Mouse (Mus musculus) heart, embryonic 15.5 days (tissue): ENCODE measurements around the gene Ankrd54. TPM values are rescaled to one million over a fixed set of nuclear protein-coding genes. Genes with fewer than 3 reads are reported as not detected.
"Not testable (repeated sequence)": the region's sequence is repeated elsewhere in the genome, so short reads cannot be mapped to it uniquely, and the experiment has no call there.

ENCODE experiments used
- ATAC-seq: fragments of 200-750 bp; cut with Nextera tagmentation; replicated peaks from 2 replicates; pipeline ENCODE4 v1.8.0; 2017; ENCODE audit warnings: low read depth, moderate TSS enrichment; ENCODE audit not compliant: insufficient number of reproducible peaks, insufficient read depth, low FRiP score
- H3K27ac ChIP-seq: fragments of 300-500 bp; sonication (generic); 2 replicates; pipeline ENCODE4 v1.5.1; 2015; ENCODE audit warnings: mild to moderate bottlenecking, inconsistent platforms
- H3K27me3 ChIP-seq: fragments of 300-500 bp; sonication (generic); 2 replicates; pipeline ENCODE4 v1.6.1; 2015; ENCODE audit warnings: inconsistent platforms
- H3K36me3 ChIP-seq: fragments of 300-500 bp; sonication (generic); 2 replicates; pipeline ENCODE4 v1.6.1; 2015; ENCODE audit warnings: mild to moderate bottlenecking, inconsistent platforms
- H3K4me1 ChIP-seq: fragments of 300-500 bp; sonication (generic); replicated peaks from 2 replicates; pipeline ENCODE4 v1.6.1; 2015; ENCODE audit warnings: inconsistent platforms
- H3K4me2 ChIP-seq: fragments of 300-500 bp; sonication (generic); 2 replicates; pipeline ENCODE4 v1.6.1; 2015; ENCODE audit warnings: inconsistent platforms, mild to moderate bottlenecking, moderate library complexity
- H3K4me3 ChIP-seq: fragments of 300-500 bp; sonication (generic); 2 replicates; pipeline ENCODE4 v1.5.1; 2015; ENCODE audit warnings: mild to moderate bottlenecking, inconsistent platforms
- H3K9ac ChIP-seq: fragments of 300-500 bp; sonication (generic); 2 replicates; pipeline ENCODE4 v1.6.1; 2015; ENCODE audit warnings: mild to moderate bottlenecking, inconsistent platforms
- H3K9me3 ChIP-seq: fragments of 300-500 bp; sonication (generic); replicated peaks from 2 replicates; pipeline ENCODE4 v1.6.1; 2016; ENCODE audit warnings: inconsistent platforms
- WGBS: fragments of 180-500 bp; shearing (Covaris S2); methylation state at CpG from one replicate; pipeline ENCODE4 v1.1.7; 2015; ENCODE audit warnings: mixed read lengths; 5-methylcytosine and 5-hydroxymethylcytosine counted together
- polyA plus RNA-seq: library from polyadenylated mRNA; unstranded; fragments of >200 nt; fragmentation: Nextera tagmentation; extraction: Ambion mirVana; gene quantifications from 2 replicates; pipeline ENCODE4 v1.2.1, GENCODE M21; 2015

Ankrd54 gene
- polyA plus RNA-seq, 1 experiment from 2014 or later, result 20.4 TPM

GRCm38 (mm10) chr15:79027291-79028205, 35.1 kb downstream of the Ankrd54 start:
- no peaks in the 10 kb centered on the region for H3K36me3 ChIP-seq
- H3K4me2 ChIP-seq, result peak overlapping the region; percentile 98
- peak overlapping the region; percentile 77 for H3K4me3 ChIP-seq
- no peak for ATAC-seq
- 5% methylated on average over 46 of the region's 46 CpGs for WGBS
- H3K27me3 ChIP-seq, result no peaks in the 10 kb centered on the region
- H3K9ac ChIP-seq, result peak overlapping the region; percentile 98
- peak overlapping the region; percentile 96 for H3K27ac ChIP-seq
- H3K9me3 ChIP-seq, result no peaks in the 10 kb centered on the region
- peaks cover 31% of the 10 kb centered on the region for H3K4me1 ChIP-seq

DNA sequence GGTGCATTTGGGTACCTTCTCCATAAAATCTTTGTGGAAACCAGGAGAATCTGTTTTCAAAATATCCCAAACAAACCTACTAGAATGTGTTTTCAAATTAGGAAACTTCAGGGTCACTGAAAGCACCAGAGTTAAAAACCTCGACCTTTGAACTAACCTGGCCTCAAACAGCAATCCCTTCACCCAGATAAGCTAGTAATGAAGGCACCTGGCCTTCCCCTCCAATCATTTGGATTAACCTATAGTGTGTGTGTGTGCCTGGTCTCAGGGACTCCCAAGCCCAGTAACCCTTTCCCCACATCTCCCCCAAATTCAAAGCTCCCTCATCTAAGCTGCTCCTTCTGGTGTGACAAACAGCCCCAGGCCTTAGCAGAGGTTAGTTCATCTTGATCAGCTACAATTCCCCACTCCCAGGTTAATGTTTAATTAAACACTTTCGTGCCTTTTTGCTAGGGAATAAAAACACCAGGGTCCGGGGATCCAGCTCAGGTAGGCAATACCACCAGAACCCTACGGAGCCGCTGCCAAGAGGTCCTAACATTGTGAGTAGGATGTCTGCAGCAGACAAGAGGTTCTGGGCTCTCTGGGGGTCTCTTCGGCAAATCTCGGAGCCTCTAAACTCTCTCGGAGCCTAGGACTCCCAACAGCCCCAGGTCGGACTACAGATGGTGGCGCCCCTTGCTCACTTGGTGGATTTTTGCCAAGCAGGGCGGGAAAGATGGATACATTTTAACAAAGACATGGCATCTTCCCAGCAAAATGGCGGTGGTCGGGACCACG, 36.0 kb downstream of the Ankrd54 start:
- Histone ChIP-seq H3K27ac (no peak overlapping the region), H3K4me2 (peak overlapping the region; percentile 98), H3K4me1 (peaks cover 31% of the 10 kb centered on the region), H3K4me3 (peak overlapping the region; percentile 77), H3K36me3 (no peaks in the 10 kb centered on the region), H3K9ac (no peak overlapping the region), H3K27me3 (no peaks in the 10 kb centered on the region), H3K9me3 (no peaks in the 10 kb centered on the region)
- ATAC-seq, result no peak
- WGBS, result 55% methylated on average over 14 of the region's 14 CpGs

DNA sequence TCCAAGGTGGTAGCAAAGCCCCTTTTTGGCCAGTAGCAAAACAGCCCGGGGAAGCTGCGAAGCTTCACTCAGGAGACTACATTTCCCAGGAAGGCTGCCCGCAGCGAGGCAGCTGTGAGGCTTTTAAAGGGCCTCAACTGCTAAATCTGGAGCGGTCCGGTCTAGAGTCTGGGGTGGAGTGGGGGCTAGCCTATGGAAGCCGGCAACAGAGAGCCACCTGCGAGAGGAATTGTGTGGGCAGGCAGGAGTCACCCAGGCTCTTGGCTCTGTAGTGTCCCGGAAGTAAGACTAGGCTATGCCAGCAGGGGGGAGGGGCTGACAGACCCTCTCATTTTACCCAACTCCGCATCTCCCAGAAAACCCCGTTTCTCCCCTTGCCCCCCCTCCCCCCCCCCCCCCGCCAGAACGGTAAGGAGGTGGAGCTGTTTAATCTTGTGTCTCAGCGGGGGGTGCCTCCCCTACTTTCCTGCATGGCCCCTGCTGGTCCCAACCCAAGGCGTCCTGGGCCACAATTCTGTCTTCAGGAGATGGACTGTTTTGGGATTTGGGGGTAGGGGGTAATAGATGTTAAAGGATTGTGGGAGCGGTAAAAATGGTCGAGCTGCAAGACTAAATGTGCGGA, 36.9 kb downstream of the Ankrd54 start:
- peaks cover 25% of the 10 kb centered on the region for H3K4me1 ChIP-seq
- no peak overlapping the region for H3K27ac ChIP-seq
- no peaks in the 10 kb centered on the region for H3K27me3 ChIP-seq
- peak overlapping the region; percentile 20 for H3K4me3 ChIP-seq
- peak overlapping the region; percentile 49 for H3K4me2 ChIP-seq
- H3K36me3 ChIP-seq, result no peaks in the 10 kb centered on the region
- no peak overlapping the region for H3K9ac ChIP-seq
- ATAC-seq, result no peak
- WGBS, result 17% methylated on average over 16 of the region's 18 CpGs
- H3K9me3 ChIP-seq, result no peaks in the 10 kb centered on the region

- H3K4me1 ChIP-seq, result peaks cover 19% of the 10 kb centered on the region
- no peaks in the 10 kb centered on the region for H3K9me3 ChIP-seq
- no peak for ATAC-seq
- no peaks in the 10 kb centered on the region for H3K27me3 ChIP-seq
- H3K4me2 ChIP-seq, result no peak overlapping the region
- 69% methylated on average over 1 of the region's 1 CpGs for WGBS
- no peaks in the 10 kb centered on the region for H3K36me3 ChIP-seq
- H3K4me3 ChIP-seq, result no peak overlapping the region
- H3K9ac ChIP-seq, result no peak overlapping the region
- no peak overlapping the region for H3K27ac ChIP-seq
These were observed 39.3 kb downstream of the Ankrd54 start for GRCm38 (mm10) chr15:79023366-79023765.

DNA sequence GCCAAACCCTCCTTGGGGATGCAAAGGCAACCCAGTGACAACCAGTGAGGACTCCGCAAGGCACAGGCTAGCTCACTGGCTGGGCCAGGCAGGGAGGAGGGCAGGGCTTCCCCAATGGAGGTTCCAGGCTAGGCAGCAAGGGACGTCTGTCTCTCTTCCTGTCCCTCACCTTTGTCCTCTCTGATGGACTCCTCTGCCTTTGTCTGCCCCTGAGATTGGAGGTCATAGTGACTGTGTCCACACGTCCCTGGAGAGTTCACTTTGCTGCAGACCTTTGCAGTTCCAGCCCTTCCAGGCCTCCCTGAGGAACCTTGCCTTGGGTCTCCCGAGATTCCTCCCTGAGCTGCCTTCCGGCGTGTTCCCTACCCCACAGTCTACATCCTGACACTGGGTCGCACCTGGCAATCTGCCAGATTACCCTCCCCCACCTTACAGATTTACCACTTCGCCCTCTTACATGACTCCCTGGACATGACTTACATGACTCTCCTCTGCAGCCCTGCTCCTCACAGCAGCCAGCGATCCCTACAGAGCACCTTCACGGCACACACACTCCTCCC, 39.9 kb downstream of the Ankrd54 start:
- H3K4me1 ChIP-seq, result peaks cover 18% of the 10 kb centered on the region
- H3K4me3 ChIP-seq, result no peak overlapping the region
- H3K27ac ChIP-seq, result no peak overlapping the region
- H3K9ac ChIP-seq, result no peak overlapping the region
- H3K36me3 ChIP-seq, result no peaks in the 10 kb centered on the region
- WGBS, result 49% methylated on average over 10 of the region's 10 CpGs
- H3K27me3 ChIP-seq, result no peaks in the 10 kb centered on the region
- no peak overlapping the region for H3K4me2 ChIP-seq
- ATAC-seq, result no peak
- no peaks in the 10 kb centered on the region for H3K9me3 ChIP-seq

DNA sequence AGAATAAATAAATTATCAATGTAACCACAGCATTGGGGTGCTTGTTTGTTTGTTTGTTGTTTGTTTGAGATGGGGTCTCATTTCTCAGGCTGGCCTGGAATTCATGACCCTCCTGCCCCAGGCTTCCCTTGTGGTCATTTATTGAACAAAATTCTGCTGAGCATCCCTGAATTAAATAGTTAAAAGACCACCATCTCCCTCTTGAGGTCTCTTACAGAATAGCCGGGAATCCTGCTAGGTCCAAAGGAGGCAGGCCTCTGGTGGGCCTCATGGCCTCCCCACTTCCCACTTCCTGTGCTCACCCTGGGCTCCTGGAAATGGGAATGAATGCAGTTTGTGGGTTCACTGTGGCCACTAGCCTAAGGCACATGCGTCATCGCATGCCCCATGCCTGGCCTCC, 43.8 kb downstream of the Ankrd54 start:
- H3K4me3 ChIP-seq, result no peak overlapping the region
- no peak for ATAC-seq
- H3K36me3 ChIP-seq, result no peaks in the 10 kb centered on the region
- H3K4me2 ChIP-seq, result no peak overlapping the region
- WGBS, result 54% methylated on average over 3 of the region's 3 CpGs
- no peaks in the 10 kb centered on the region for H3K27me3 ChIP-seq
- H3K9me3 ChIP-seq, result no peaks in the 10 kb centered on the region
- H3K9ac ChIP-seq, result no peak overlapping the region
- no peaks in the 10 kb centered on the region for H3K4me1 ChIP-seq
- H3K27ac ChIP-seq, result no peak overlapping the region

DNA sequence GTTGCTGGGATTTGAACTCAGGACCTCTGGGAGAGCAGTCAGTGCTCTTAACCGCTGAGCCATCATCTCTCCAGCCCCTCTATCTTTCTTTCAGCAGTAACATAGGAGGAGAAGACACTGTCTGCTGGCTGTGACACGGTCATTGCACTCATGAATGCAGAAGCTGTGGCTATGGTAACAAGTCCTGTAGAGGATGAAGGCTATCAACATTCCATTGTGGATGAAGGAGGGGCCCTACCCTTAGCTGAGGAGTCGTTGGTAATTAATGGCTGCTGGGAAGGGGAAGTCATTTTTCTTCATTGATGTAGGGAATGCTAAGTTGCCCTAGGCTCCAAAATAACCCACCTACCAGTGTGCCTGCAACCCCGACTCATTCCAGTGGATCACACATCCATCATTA, 44.5 kb downstream of the Ankrd54 start:
- no peak overlapping the region for H3K4me3 ChIP-seq
- no peaks in the 10 kb centered on the region for H3K27me3 ChIP-seq
- 34% methylated on average over 4 of the region's 4 CpGs for WGBS
- H3K27ac ChIP-seq, result no peak overlapping the region
- no peaks in the 10 kb centered on the region for H3K4me1 ChIP-seq
- no peaks in the 10 kb centered on the region for H3K36me3 ChIP-seq
- H3K9me3 ChIP-seq, result no peaks in the 10 kb centered on the region
- H3K9ac ChIP-seq, result no peak overlapping the region
- no peak overlapping the region for H3K4me2 ChIP-seq
- no peak for ATAC-seq

- H3K4me3 ChIP-seq, result no peak overlapping the region
- H3K9ac ChIP-seq, result no peak overlapping the region
- no peak overlapping the region for H3K4me2 ChIP-seq
- H3K27ac ChIP-seq, result no peak overlapping the region
- no peaks in the 10 kb centered on the region for H3K9me3 ChIP-seq
- no peaks in the 10 kb centered on the region for H3K27me3 ChIP-seq
- no peak for ATAC-seq
- 0 out of 2 replicates have a peak, but pooled peaks cover 3% of the 10 kb centered on the region for H3K4me1 ChIP-seq
- WGBS, result 64% methylated on average over 7 of the region's 7 CpGs
- no peaks in the 10 kb centered on the region for H3K36me3 ChIP-seq
These were observed 49.3 kb downstream of the Ankrd54 start for GRCm38 (mm10) chr15:79013382-79013781.

GRCm38 (mm10) chr15:79011550-79011949, 51.1 kb downstream of the Ankrd54 start:
- H3K27ac ChIP-seq, result no peak overlapping the region
- no peaks in the 10 kb centered on the region for H3K9me3 ChIP-seq
- WGBS, result 54% methylated on average over 10 of the region's 10 CpGs
- H3K4me1 ChIP-seq, result 0 out of 2 replicates have a peak, but pooled peaks cover 3% of the 10 kb centered on the region
- no peaks in the 10 kb centered on the region; the same call in 1 of the 2 replicates for H3K36me3 ChIP-seq
- no peak for ATAC-seq
- H3K9ac ChIP-seq, result no peak overlapping the region
- no peaks in the 10 kb centered on the region for H3K27me3 ChIP-seq
- H3K4me3 ChIP-seq, result no peak overlapping the region
- H3K4me2 ChIP-seq, result no peak overlapping the region

GRCm38 (mm10) chr15:79009734-79010133, 53.0 kb downstream of the Ankrd54 start:
- Histone ChIP-seq H3K9me3 (no peaks in the 10 kb centered on the region), H3K9ac (no peak overlapping the region), H3K4me2 (no peak overlapping the region), H3K27ac (no peak overlapping the region), H3K27me3 (no peaks in the 10 kb centered on the region), H3K36me3 (peaks cover 17% of the 10 kb centered on the region), H3K4me1 (0 out of 2 replicates have a peak, but pooled peaks cover 3% of the 10 kb centered on the region), H3K4me3 (no peak overlapping the region)
- no peak; the same call in 1 of the 2 replicates for ATAC-seq
- 57% methylated on average over 5 of the region's 5 CpGs for WGBS

- WGBS, result 85% methylated on average over 6 of the region's 6 CpGs
- H3K4me3 ChIP-seq, H3K9ac ChIP-seq, H3K27me3 ChIP-seq, H3K4me2 ChIP-seq, ATAC-seq, H3K27ac ChIP-seq, H3K9me3 ChIP-seq, H3K4me1 ChIP-seq: not testable (repeated sequence)
- H3K36me3 ChIP-seq, result peaks cover 34% of the 10 kb centered on the region
These were observed 54.9 kb downstream of the Ankrd54 start for GRCm38 (mm10) chr15:79007836-79008235.
